Mouse (Mus musculus): ENCODE measurements at regions not wholly inside any gene's neighbourhood (a gene's known extent, or its start where the extent isn't known, plus 50 kb on each side); places are given as distances from the start of the nearest gene placed in this dataset.
A peak's percentile ranks its signal among the peaks of the same experiment; 100 is the strongest.

DNA sequence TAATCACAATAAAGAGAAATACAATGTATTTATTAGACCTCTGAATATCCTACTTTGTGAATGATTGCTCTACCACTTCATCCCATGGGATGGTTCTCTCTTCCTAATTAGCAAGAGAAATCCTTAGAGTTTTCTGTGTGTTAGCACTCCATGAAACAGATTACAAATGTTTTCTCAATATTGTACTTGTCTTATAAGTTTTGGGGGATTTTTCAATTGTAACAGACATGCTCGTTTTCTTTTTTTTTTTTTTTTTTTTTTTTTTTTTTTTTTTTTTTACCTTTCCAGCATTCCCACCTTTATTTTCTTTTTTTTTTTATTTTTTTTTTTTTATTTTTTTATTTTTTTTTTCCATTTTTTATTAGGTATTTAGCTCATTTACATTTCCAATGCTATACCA is 312.3 kb downstream of the Mex3b start:
- TF ChIP-seq CTCF (IDR thresholded peaks at IDR 0.05; ENCODE audit: extremely low read depth, insufficient read depth, low read length): no peak
- no peak for TF ChIP-seq POLR2A (IDR thresholded peaks at IDR 0.05; ENCODE audit: extremely low read depth, insufficient read depth, low read length)
- H3K4me1 ChIP-seq (ENCODE audit: control insufficient read depth, insufficient read depth, low read length): no peaks in the 10 kb centered on the region
- H3K27ac ChIP-seq (ENCODE audit: insufficient read depth, low read length): no peak overlapping the region
- H3K4me3 ChIP-seq (ENCODE audit: insufficient read depth, low read length): no peak overlapping the region

DNA sequence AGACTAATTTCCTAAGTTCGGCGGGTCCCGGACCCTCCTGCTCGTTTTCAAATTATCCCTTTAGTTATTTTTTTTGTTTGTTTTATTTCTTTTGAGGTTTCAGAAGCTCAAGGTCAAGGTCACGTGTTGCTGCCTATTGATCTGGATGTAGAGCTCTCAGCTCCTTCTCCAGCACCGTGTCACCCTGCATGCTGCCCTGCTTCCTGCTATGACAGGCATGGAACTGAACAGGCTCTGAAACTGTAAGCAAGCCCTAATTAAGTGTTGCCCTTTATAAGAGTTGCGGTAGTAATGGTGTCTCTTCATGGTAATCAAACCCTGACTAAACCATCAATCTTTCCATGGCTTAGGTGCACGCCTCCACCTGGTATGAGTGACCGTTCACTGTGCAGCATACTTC is 319.2 kb downstream of the Mex3b start:
- no peak overlapping the region for H3K27ac ChIP-seq (ENCODE audit: insufficient read depth, low read length)
- TF ChIP-seq POLR2A (IDR thresholded peaks at IDR 0.05; ENCODE audit: extremely low read depth, insufficient read depth, low read length) (no peak), CTCF (IDR thresholded peaks at IDR 0.05; ENCODE audit: extremely low read depth, insufficient read depth, low read length) (no peak)
- no peaks in the 10 kb centered on the region for H3K4me1 ChIP-seq (ENCODE audit: control insufficient read depth, insufficient read depth, low read length)
- no peak overlapping the region for H3K4me3 ChIP-seq (ENCODE audit: insufficient read depth, low read length)

DNA sequence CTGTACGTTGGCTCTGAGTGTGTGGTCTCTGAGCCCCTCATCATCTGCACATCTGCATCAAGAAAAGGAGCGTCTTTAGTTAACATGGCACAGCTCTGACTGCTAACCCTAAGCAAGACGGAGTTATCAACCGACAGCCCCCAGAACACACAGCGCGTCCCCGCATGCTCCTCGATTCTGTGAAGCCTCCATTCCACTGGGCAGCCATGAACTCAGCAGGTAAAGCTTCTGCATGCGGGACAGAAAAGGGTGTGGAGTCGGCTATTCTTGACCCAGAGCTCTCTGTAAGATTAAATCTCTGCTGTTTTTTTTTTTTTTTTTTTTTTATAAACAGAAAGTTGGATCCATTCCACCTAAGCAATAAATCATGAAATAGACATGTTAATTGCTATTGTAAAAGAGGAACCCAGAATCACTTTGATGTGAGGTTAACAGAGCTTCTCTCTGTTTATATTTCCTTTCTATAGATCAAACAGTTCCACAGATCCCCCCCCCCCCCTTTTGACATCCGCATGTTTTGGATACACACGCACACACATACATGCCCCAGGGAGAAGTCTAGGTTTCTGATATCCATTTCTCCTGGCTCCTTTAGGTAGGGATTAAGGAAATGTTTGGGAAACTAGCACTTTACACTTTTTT is 328.9 kb downstream of the Mex3b start:
- no peak for TF ChIP-seq POLR2A (IDR thresholded peaks at IDR 0.05; ENCODE audit: extremely low read depth, insufficient read depth, low read length)
- TF ChIP-seq CTCF (IDR thresholded peaks at IDR 0.05; ENCODE audit: extremely low read depth, insufficient read depth, low read length): no peak
- H3K4me1 ChIP-seq (ENCODE audit: control insufficient read depth, insufficient read depth, low read length): no peaks in the 10 kb centered on the region
- H3K4me3 ChIP-seq (ENCODE audit: insufficient read depth, low read length): no peak overlapping the region
- no peak overlapping the region for H3K27ac ChIP-seq (ENCODE audit: insufficient read depth, low read length)

- no peak overlapping the region for H3K4me3 ChIP-seq (ENCODE audit: insufficient read depth, low read length)
- peaks cover 3% of the 10 kb centered on the region; the same call in 1 of the 2 replicates for H3K4me1 ChIP-seq (ENCODE audit: control insufficient read depth, insufficient read depth, low read length)
- TF ChIP-seq POLR2A (IDR thresholded peaks at IDR 0.05; ENCODE audit: extremely low read depth, insufficient read depth, low read length) (no peak), CTCF (IDR thresholded peaks at IDR 0.05; ENCODE audit: extremely low read depth, insufficient read depth, low read length) (no peak)
- H3K27ac ChIP-seq (ENCODE audit: insufficient read depth, low read length): no peak overlapping the region
These were observed 330.4 kb downstream of the Mex3b start for GRCm38 (mm10) chr7:83197490-83197889.

GRCm38 (mm10) chr7:83201126-83201686 is 334.1 kb downstream of the Mex3b start:
- Histone ChIP-seq H3K4me1 (ENCODE audit: control insufficient read depth, insufficient read depth, low read length) (peaks cover 3% of the 10 kb centered on the region; the same call in 1 of the 2 replicates), H3K4me3 (ENCODE audit: insufficient read depth, low read length) (no peak overlapping the region), H3K27ac (ENCODE audit: insufficient read depth, low read length) (no peak overlapping the region)
- TF ChIP-seq POLR2A (IDR thresholded peaks at IDR 0.05; ENCODE audit: extremely low read depth, insufficient read depth, low read length) (no peak), CTCF (IDR thresholded peaks at IDR 0.05; ENCODE audit: extremely low read depth, insufficient read depth, low read length) (no peak)

DNA sequence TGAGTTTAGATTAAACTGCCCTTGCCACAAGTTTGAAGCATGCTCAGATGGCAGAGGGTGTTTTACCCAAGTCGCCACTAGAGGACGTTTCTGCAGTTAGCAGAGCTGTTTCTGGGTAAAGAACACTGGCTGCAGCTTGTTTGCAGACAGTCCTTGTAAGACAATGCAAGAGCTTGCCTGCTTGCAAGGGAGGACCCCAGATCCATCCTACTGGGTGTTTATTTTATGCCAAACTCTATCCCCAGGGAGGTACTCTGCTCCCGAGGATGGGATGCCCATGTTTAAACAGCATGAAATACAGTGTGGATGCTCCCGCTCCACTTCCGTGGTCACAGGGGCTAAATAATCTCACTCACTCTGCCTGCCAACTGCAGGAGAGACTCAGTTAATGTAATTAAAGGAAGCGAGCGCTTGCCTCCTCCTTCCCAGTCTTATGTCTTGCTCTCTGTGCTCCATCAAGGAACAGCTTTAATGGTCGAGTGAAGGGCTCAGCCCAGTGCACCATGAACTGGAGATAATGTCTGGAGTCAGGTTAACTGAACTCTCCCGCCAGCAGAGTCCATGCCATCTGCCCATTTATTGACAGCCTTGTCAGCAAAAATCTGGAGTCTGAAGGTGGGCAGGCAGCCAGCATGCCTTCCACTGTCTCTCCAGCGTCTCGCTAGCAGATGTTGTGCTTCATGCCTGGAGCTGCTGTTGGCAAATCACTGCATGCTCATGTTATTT is 334.8 kb downstream of the Mex3b start:
- H3K27ac ChIP-seq (ENCODE audit: insufficient read depth, low read length): no peak overlapping the region
- TF ChIP-seq CTCF (IDR thresholded peaks at IDR 0.05; ENCODE audit: extremely low read depth, insufficient read depth, low read length): peak; percentile 67
- TF ChIP-seq POLR2A (IDR thresholded peaks at IDR 0.05; ENCODE audit: extremely low read depth, insufficient read depth, low read length): no peak
- peaks cover 3% of the 10 kb centered on the region; the same call in 1 of the 2 replicates for H3K4me1 ChIP-seq (ENCODE audit: control insufficient read depth, insufficient read depth, low read length)
- no peak overlapping the region for H3K4me3 ChIP-seq (ENCODE audit: insufficient read depth, low read length)

- Histone ChIP-seq H3K4me1 (ENCODE audit: control insufficient read depth, insufficient read depth, low read length) (peaks cover 3% of the 10 kb centered on the region; the same call in 1 of the 2 replicates), H3K4me3 (ENCODE audit: insufficient read depth, low read length) (no peak overlapping the region), H3K27ac (ENCODE audit: insufficient read depth, low read length) (no peak overlapping the region)
- no peak for TF ChIP-seq POLR2A (IDR thresholded peaks at IDR 0.05; ENCODE audit: extremely low read depth, insufficient read depth, low read length)
- no peak for TF ChIP-seq CTCF (IDR thresholded peaks at IDR 0.05; ENCODE audit: extremely low read depth, insufficient read depth, low read length)
These were observed 336.3 kb downstream of the Mex3b start for GRCm38 (mm10) chr7:83203311-83204012.

- no peak overlapping the region for H3K4me3 ChIP-seq (ENCODE audit: insufficient read depth, low read length)
- H3K27ac ChIP-seq (ENCODE audit: insufficient read depth, low read length): no peak overlapping the region
- no peak for TF ChIP-seq POLR2A (IDR thresholded peaks at IDR 0.05; ENCODE audit: extremely low read depth, insufficient read depth, low read length)
- no peak for TF ChIP-seq CTCF (IDR thresholded peaks at IDR 0.05; ENCODE audit: extremely low read depth, insufficient read depth, low read length)
- H3K4me1 ChIP-seq (ENCODE audit: control insufficient read depth, insufficient read depth, low read length): peaks cover 3% of the 10 kb centered on the region; the same call in 1 of the 2 replicates
These were observed 336.9 kb downstream of the Mex3b start for GRCm38 (mm10) chr7:83204013-83204365.

GRCm38 (mm10) chr7:83204701-83205100 is 337.6 kb downstream of the Mex3b start:
- H3K4me1 ChIP-seq (ENCODE audit: control insufficient read depth, insufficient read depth, low read length): peaks cover 3% of the 10 kb centered on the region; the same call in 1 of the 2 replicates
- no peak overlapping the region for H3K27ac ChIP-seq (ENCODE audit: insufficient read depth, low read length)
- H3K4me3 ChIP-seq (ENCODE audit: insufficient read depth, low read length): no peak overlapping the region
- TF ChIP-seq POLR2A (IDR thresholded peaks at IDR 0.05; ENCODE audit: extremely low read depth, insufficient read depth, low read length) (no peak), CTCF (IDR thresholded peaks at IDR 0.05; ENCODE audit: extremely low read depth, insufficient read depth, low read length) (no peak)
